In genomic region chr7:128236856-128237592, GRCm38 (mm10) we compare ENCODE assay signal across 8 mouse cellular contexts. TPM values are rescaled to one million over a fixed set of nuclear protein-coding genes. Genes with fewer than 3 reads are reported as not detected.
DNase-seq lines count a peak whose midpoint lies in the region; ATAC-seq and TF ChIP-seq lines count a peak whose summit lies in the region.

Gene Armc5, plus strand, starts transcription at chr7:128237342.

- H3K4me3 ChIP-seq in hindbrain, embryonic 10.5 days: peak within 1 kb of the TSS; percentile 69
- peak within 1 kb of the TSS; percentile 82 for H3K4me3 ChIP-seq in lung, postnatal 0 days (ENCODE audit: low read depth, low read length)

- H3K9me3 ChIP-seq in hindbrain, embryonic 10.5 days: no peaks in the 10 kb centered on the region
- H3K9me3 ChIP-seq in lung, postnatal 0 days (ENCODE audit: low read length): no peaks in the 10 kb centered on the region

- peak within 1 kb of the TSS; percentile 74 for H3K4me2 ChIP-seq in lung, postnatal 0 days (replicated peaks; ENCODE audit: low read depth, low read length)

- H3K36me3 ChIP-seq in hindbrain, embryonic 10.5 days: peaks cover 34% of the 10 kb centered on the region
- H3K36me3 ChIP-seq in lung, postnatal 0 days (ENCODE audit: insufficient read depth, low read length): peaks cover 4% of the 10 kb centered on the region; the same call in 1 of the 2 replicates

- H3K27me3 ChIP-seq in hindbrain, embryonic 10.5 days (ENCODE audit: insufficient read depth, poor library complexity, severe bottlenecking): no peaks in the 10 kb centered on the region
- no peaks in the 10 kb centered on the region for H3K27me3 ChIP-seq in lung, postnatal 0 days (replicated peaks; ENCODE audit: insufficient read depth, low read length)

- H3K9ac ChIP-seq in lung, postnatal 0 days (replicated peaks; ENCODE audit: low read depth): peak within 1 kb of the TSS; percentile 76

- peak; percentile 34; the same call in 1 of the 2 replicates for TF ChIP-seq EP300 in lung, postnatal 0 days (IDR thresholded peaks at IDR 0.05)

- 27% methylated on average over 37 of the region's 37 CpGs for WGBS in hindbrain, embryonic 10.5 days
- WGBS in lung, postnatal 0 days: 23% methylated on average over 37 of the region's 37 CpGs

- peak; percentile 36 for ATAC-seq in lung, postnatal 0 days

- H3K4me1 ChIP-seq in hindbrain, embryonic 10.5 days (replicated peaks): peaks cover 33% of the 10 kb centered on the region
- H3K4me1 ChIP-seq in lung, postnatal 0 days (ENCODE audit: insufficient read depth, low read depth, low read length): peaks cover 3% of the 10 kb centered on the region; the same call in 1 of the 2 replicates

- peak; percentile 91 for DNase-seq in Muller cell, postnatal 12 days (ENCODE audit: inconsistent ontology term)
- DNase-seq in cerebellum, adult 9-11 months: peak; percentile 88
- peak; percentile 63 to 90 for DNase-seq in frontal cortex, adult 2 months (ENCODE audit: extremely low spot score in 1 of 2, low spot score in 1 of 2)
- peak; percentile 89 for DNase-seq in hindbrain, embryonic 10.5 days (ENCODE audit: low spot score)
- peak; percentile 77 for DNase-seq in layer of hippocampus, adult 9-11 months
- DNase-seq in lung, postnatal 0 days (ENCODE audit: low spot score): peak; percentile 90
- DNase-seq in ovary, postnatal 14 days (ENCODE audit: low spot score): peak; percentile 84
- DNase-seq in thymus, postnatal 14 days: peak; percentile 84

- H3K27ac ChIP-seq in hindbrain, embryonic 10.5 days: peak within 1 kb of the TSS; percentile 97
- peak within 1 kb of the TSS; percentile 99 for H3K27ac ChIP-seq in lung, postnatal 0 days (ENCODE audit: low read length)

- peak; percentile 85 for TF ChIP-seq CTCF in lung, postnatal 0 days (IDR thresholded peaks at IDR 0.05)

RNA-seq across cellular contexts. Expression of gene Armc5, which starts in this region (rescaled TPM):
- polyA plus RNA-seq in frontal cortex, adult 2 months (2012; rRNA removed): 12.1 and 12.6 TPM in 2 replicates
- 16.7 and 19.6 TPM in 2 replicates for polyA plus RNA-seq in hindbrain, embryonic 10.5 days (2016; fragmentation: Nextera tagmentation; extraction: Ambion mirVana)
- 17.9 and 20.3 TPM in 2 replicates for polyA plus RNA-seq in lung, postnatal 0 days (2015; fragmentation: Nextera tagmentation; extraction: Ambion mirVana)

Comparison
In these comparisons a context has a peak if more than half of its experiments do, and no peak if none do; other contexts are left out.
1. Peak in every context shown above with its lines: DNase-seq, ATAC-seq, H3K4me3 ChIP-seq and H3K27ac ChIP-seq.